Mouse (Mus musculus): ENCODE measurements around the gene Mtus2.

- TF ChIP-seq ZC3H11A (IDR thresholded peaks at IDR 0.05; ENCODE audit: borderline replicate concordance, low read depth, low read length) (no peak), ZNF384 (IDR thresholded peaks at IDR 0.05; ENCODE audit: low read depth, low read length) (no peak), MAFK (IDR thresholded peaks at IDR 0.05; ENCODE audit: insufficient read depth, low read depth, low read length) (no peak)
Observed at GRCm38 (mm10) chr5:148272065-148272464, 314.9 kb downstream of the Mtus2 start.
